Mouse (Mus musculus) lung, adult 2 months (tissue): ENCODE data around the gene Cgn.
"Not testable (repeated sequence)": the region's sequence is repeated elsewhere in the genome, so short reads cannot be mapped to it uniquely, and the experiment has no call there.

Experiments
- CTCF ChIP-seq: fragments of 200-500 bp; IDR thresholded peaks from 2 replicates; pipeline ENCODE4 v1.5.1; 2011; ENCODE audit warnings: mild to moderate bottlenecking, low read length, control low read depth; ENCODE audit not compliant: insufficient read depth
- POLR2A ChIP-seq: fragments of 200-500 bp; IDR thresholded peaks from 2 replicates; pipeline ENCODE4 v1.6.1; 2011; ENCODE audit warnings: low read depth, mild to moderate bottlenecking, control low read depth, low read length, borderline replicate concordance; ENCODE audit errors: extremely low read depth

GRCm38 (mm10) chr3:94723637-94724036, 62.7 kb downstream of the Cgn start:
- TF ChIP-seq POLR2A, CTCF: not testable (repeated sequence)
